Mouse (Mus musculus): ENCODE measurements around the gene Tcf12. TPM values are rescaled to one million over a fixed set of nuclear protein-coding genes. Genes with fewer than 3 reads are reported as not detected.

Gene Tcf12
- polyA plus RNA-seq, 1 experiment from 2014 or later, result 112 TPM

DNA sequence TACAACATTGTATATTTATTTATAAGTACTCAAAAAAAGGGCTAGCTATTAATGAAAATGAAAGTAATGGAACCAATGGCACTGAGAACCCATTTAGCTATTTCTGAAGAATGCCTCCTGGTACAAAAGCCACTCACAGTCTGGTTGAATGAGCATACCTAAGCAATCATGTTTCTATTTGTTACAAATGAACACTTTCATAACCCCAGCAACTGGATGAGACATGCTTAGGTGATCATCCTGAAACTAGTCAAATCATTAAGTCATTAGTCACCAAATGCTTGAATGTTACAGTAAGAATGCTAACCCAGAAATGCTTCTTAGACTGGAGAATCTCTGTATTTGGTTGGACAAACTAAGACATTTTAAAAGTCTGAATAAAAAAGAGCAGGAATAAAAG lies 35.5 kb downstream of the Tcf12 start:
- H3K4me2 ChIP-seq, result no peak overlapping the region

DNA sequence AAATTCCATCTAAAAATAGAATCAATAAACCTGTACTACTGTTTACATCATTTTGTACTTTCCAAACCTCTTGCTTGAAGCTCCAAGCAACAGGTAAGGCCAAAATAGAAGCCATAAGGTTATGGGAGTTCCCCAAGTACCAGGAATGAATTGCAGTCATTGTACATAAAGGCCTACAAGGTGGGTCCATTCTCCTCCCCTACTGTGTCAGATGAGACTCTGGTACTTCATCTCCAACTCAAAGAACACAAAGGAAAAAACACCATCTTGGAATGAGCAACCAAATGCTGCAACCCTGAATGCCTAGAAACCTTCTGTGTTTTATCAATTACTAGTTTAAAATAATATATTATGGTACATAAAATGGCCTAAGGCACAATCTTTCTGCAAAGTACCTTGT lies 45.5 kb downstream of the Tcf12 start:
- Histone ChIP-seq H3K4me3 (replicated peaks) (no peak overlapping the region), H3K9me3 (no peaks in the 10 kb centered on the region), H3K27ac (no peak overlapping the region), H3K4me2 (no peak overlapping the region), H3K36me3 (replicated peaks) (0 out of 2 replicates have a peak, but pooled peaks cover 4% of the 10 kb centered on the region), H3K4me1 (no peaks in the 10 kb centered on the region), H3K9ac (no peak overlapping the region), H3K27me3 (no peaks in the 10 kb centered on the region)
- no peak for ATAC-seq (ENCODE audit: low FRiP score)

More for the DNA sequence above, 35.5 kb downstream of the Tcf12 start:
- no peak for ATAC-seq (ENCODE audit: low FRiP score)
- peaks cover 7% of the 10 kb centered on the region for H3K4me1 ChIP-seq
- no peak overlapping the region for H3K4me3 ChIP-seq (replicated peaks)
- no peak overlapping the region for H3K27ac ChIP-seq
- H3K9ac ChIP-seq, result no peak overlapping the region
- H3K27me3 ChIP-seq, result no peaks in the 10 kb centered on the region
- H3K9me3 ChIP-seq, result no peaks in the 10 kb centered on the region
- H3K36me3 ChIP-seq (replicated peaks), result no peaks in the 10 kb centered on the region

DNA sequence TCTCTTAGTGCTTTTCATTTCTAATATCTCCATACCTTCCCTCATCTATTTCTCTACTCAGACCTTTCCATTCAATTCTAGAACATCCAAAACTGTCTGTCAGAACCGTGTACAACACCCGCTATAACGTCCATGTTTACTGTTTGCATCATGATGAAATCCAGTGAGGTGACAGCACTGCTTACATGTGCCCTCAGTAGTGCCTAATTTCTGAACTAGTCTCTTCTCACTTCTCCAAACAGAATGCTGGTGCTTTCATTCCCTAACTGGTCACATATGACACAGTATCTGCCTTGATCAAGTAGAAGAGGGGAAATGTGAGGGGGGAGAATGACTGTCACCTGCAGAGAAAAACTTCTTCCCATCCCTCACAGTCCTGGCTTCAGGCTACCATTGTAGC lies 58.5 kb downstream of the Tcf12 start:
- H3K4me3 ChIP-seq (replicated peaks), result no peak overlapping the region
- no peaks in the 10 kb centered on the region for H3K9me3 ChIP-seq
- H3K27me3 ChIP-seq, result no peaks in the 10 kb centered on the region
- H3K4me2 ChIP-seq, result no peak overlapping the region
- WGBS, result 93% methylated on average over 3 of the region's 3 CpGs
- H3K36me3 ChIP-seq (replicated peaks), result no peaks in the 10 kb centered on the region
- no peaks in the 10 kb centered on the region for H3K4me1 ChIP-seq
- no peak for ATAC-seq (ENCODE audit: low FRiP score)
- H3K9ac ChIP-seq, result no peak overlapping the region
- no peak overlapping the region for H3K27ac ChIP-seq

DNA sequence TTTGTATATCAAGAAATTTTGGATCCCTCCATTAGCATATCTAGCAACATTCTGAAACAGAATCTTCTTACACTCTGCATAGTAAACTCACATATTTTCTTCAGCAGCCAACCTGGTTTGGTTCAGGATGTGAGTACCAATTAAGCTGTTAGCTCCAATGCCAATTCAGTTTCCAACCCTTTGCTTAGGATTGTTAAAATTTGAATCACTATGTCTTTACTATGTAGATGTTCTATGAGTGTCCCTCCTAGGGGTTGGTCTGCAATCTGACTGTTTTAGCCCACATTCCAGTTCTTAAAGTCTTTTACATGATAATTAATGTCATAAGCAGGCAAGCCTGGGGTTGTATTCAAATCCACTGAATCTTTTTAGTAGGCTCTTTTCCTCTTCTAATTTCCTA lies 71.5 kb downstream of the Tcf12 start:
- no peaks in the 10 kb centered on the region for H3K9me3 ChIP-seq
- no peaks in the 10 kb centered on the region for H3K36me3 ChIP-seq (replicated peaks)
- H3K9ac ChIP-seq, result no peak overlapping the region
- peaks cover 13% of the 10 kb centered on the region for H3K4me1 ChIP-seq
- H3K4me3 ChIP-seq (replicated peaks), result no peak overlapping the region
- no peak overlapping the region for H3K27ac ChIP-seq
- no peaks in the 10 kb centered on the region for H3K27me3 ChIP-seq
- ATAC-seq (ENCODE audit: low FRiP score), result no peak
- H3K4me2 ChIP-seq, result no peak overlapping the region

DNA sequence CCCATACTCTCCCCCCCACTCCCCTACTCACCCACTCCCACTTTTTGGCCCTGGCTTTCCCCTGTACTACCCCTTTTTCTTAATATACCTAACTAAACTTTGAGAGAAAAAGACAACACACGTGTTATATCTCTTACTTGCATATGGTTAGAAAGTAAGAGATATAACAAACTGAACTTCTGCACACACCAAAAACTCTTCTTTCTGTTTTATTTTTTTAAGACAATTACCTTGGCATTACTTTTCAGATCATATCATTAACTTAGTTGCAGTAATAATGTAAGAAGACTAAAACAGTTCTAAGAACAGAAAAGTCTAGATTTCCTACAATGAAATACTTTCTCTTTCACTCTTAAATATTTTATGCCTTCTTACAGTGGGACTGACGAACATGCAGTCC lies 72.3 kb downstream of the Tcf12 start:
- Histone ChIP-seq H3K4me3 (replicated peaks) (no peak overlapping the region), H3K4me1 (peaks cover 13% of the 10 kb centered on the region), H3K36me3 (replicated peaks) (no peaks in the 10 kb centered on the region), H3K9ac (no peak overlapping the region), H3K9me3 (no peaks in the 10 kb centered on the region), H3K27me3 (no peaks in the 10 kb centered on the region), H3K4me2 (no peak overlapping the region), H3K27ac (no peak overlapping the region)
- WGBS, result 90% methylated on average over 2 of the region's 2 CpGs
- no peak for ATAC-seq (ENCODE audit: low FRiP score)

DNA sequence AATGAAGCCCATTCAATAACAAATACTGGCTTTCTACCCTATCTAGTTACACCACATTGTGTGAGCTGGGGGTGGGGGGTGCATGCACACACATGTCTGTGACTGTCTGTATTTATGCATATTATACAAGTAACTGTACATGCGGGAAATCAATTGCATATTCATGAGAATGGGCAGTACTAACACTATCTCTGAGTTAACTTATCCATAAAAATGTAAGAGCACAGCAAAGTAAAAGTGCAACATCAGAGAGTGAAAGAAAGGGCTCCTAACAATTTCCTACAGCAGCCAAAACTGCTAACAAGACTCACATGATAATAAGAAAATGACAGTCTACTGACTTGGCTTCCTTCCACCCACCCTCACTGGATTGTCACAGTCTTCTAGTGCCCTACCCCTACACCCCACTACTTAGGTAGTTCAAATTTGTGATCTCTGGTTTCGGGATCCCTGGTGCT lies 74.6 kb downstream of the Tcf12 start:
- Histone ChIP-seq H3K4me3 (replicated peaks) (no peak overlapping the region), H3K4me2 (no peak overlapping the region), H3K36me3 (replicated peaks) (no peaks in the 10 kb centered on the region), H3K27me3 (no peaks in the 10 kb centered on the region), H3K4me1 (peaks cover 13% of the 10 kb centered on the region), H3K9me3 (no peaks in the 10 kb centered on the region), H3K27ac (no peak overlapping the region), H3K9ac (no peak overlapping the region)
- no peak for ATAC-seq (ENCODE audit: low FRiP score)
- WGBS, result 74% methylated on average over 2 of the region's 2 CpGs

DNA sequence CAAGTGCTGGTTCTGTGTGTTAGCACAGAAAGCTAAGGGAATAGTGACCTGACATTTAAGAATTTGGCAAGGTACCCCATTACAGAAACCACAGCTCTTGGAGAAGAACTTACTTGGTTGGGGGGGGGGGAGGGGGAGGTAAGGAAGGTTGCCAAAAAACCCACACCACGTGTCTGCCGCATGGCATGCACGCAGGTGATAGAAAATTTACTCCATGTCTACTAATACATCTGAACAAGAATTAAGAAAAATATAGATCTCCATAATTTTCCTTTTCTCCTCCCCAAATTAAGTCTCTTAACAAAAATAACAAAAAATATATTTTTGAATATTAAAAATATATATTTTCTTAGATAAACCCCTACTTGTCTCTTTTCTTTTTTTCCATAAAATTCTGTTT lies 75.4 kb downstream of the Tcf12 start:
- ATAC-seq (ENCODE audit: low FRiP score), result no peak
- H3K9ac ChIP-seq, result no peak overlapping the region
- H3K36me3 ChIP-seq (replicated peaks), result no peaks in the 10 kb centered on the region
- no peaks in the 10 kb centered on the region for H3K9me3 ChIP-seq
- H3K4me2 ChIP-seq, result no peak overlapping the region
- 98% methylated on average over 3 of the region's 3 CpGs for WGBS
- H3K27me3 ChIP-seq, result no peaks in the 10 kb centered on the region
- H3K27ac ChIP-seq, result no peak overlapping the region
- H3K4me3 ChIP-seq (replicated peaks), result no peak overlapping the region
- peaks cover 13% of the 10 kb centered on the region for H3K4me1 ChIP-seq

DNA sequence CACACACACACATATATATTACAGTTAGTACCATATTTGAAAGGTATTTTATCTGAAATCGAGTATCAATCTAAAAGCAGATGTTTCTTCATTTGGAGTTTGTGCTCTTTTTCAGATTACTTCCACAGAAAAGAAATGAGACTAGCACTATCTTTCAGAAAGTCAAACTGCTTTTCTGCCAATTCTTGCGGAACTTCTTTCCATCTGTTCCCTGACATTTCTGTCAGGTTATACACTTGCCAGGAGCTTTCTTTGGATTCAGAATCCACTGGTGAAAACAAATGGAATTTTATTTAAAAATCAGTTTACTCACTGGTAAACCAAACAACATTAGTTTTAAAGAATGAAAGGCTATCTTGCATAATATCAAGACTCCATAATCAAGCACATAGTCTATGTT lies 78.4 kb downstream of the Tcf12 start:
- H3K9me3 ChIP-seq, result no peaks in the 10 kb centered on the region
- H3K4me2 ChIP-seq, result no peak overlapping the region
- no peak overlapping the region for H3K4me3 ChIP-seq (replicated peaks)
- H3K36me3 ChIP-seq (replicated peaks), result no peaks in the 10 kb centered on the region
- H3K4me1 ChIP-seq, result peaks cover 5% of the 10 kb centered on the region
- no peaks in the 10 kb centered on the region for H3K27me3 ChIP-seq
- no peak overlapping the region for H3K9ac ChIP-seq
- no peak for ATAC-seq (ENCODE audit: low FRiP score)
- WGBS, result 95% methylated on average over 2 of the region's 2 CpGs
- no peak overlapping the region for H3K27ac ChIP-seq

DNA sequence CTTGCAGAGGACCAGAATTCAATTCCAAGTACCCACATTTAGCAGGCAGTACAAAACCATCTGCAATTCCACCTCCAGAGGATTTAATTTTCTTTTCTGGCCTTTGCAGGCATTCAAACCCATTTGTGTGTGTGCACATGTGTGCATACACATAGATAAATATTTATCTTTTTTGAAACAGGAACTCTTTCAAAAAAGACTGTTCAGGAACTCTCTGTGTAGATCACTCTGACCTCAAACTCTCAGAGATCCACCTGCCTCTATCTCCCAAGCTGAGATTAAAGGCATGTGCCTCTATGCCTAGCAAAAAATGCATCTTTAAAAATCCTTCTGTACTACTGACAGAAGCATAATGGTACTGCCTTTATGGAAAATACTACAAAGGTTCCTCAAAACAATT lies 81.4 kb downstream of the Tcf12 start:
- H3K4me2 ChIP-seq, result no peak overlapping the region
- H3K9ac ChIP-seq, result no peak overlapping the region
- no peaks in the 10 kb centered on the region for H3K27me3 ChIP-seq
- no peak for ATAC-seq (ENCODE audit: low FRiP score)
- H3K36me3 ChIP-seq (replicated peaks), result no peaks in the 10 kb centered on the region
- no peak overlapping the region for H3K4me3 ChIP-seq (replicated peaks)
- no peaks in the 10 kb centered on the region for H3K9me3 ChIP-seq
- no peaks in the 10 kb centered on the region for H3K4me1 ChIP-seq
- H3K27ac ChIP-seq, result no peak overlapping the region

DNA sequence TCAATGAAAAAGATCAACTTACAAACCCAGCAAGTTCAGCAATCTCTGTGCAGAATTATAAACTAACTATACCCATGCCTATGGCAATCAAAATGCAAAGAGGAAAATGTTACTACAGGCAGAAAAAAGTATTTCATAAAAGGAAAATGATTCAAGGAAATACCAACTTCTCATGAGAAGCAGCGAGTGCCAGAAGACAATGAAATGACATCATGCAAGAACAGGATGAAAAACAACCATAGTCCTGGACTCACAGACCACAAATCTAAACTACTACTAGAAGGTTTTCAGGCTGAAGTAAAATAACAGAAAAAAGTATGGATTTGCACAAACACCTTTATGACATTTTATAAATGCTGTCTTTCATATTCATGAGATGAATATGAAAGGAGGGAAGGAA lies 82.1 kb downstream of the Tcf12 start:
- Histone ChIP-seq H3K36me3 (replicated peaks) (no peaks in the 10 kb centered on the region), H3K27ac (no peak overlapping the region), H3K27me3 (no peaks in the 10 kb centered on the region), H3K4me2 (no peak overlapping the region), H3K9me3 (no peaks in the 10 kb centered on the region), H3K4me1 (no peaks in the 10 kb centered on the region), H3K9ac (no peak overlapping the region), H3K4me3 (replicated peaks) (no peak overlapping the region)
- WGBS, result 76% methylated on average over 1 of the region's 1 CpGs
- no peak for ATAC-seq (ENCODE audit: low FRiP score)

DNA sequence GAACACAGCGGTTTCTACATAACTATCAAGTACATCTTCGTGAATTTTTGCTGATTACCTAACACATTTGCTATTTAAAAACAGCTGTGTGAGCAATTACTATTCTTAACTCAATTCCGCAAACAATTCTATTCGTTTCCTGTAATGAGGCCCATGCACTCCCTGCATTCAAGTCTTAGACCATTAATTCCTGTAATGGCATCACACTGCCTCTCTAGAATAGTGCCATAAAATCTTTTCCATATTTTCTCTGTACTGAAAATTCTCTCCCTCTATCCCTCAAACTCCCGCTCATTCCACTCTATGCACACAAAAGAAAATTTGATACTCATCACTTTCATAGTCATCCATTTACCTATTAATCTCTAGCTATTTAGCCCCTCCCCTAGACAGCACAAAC lies 88.4 kb downstream of the Tcf12 start:
- Histone ChIP-seq H3K27me3 (no peaks in the 10 kb centered on the region), H3K27ac (no peak overlapping the region), H3K4me1 (peaks cover 13% of the 10 kb centered on the region), H3K36me3 (replicated peaks) (no peaks in the 10 kb centered on the region), H3K9ac (no peak overlapping the region), H3K4me2 (no peak overlapping the region), H3K4me3 (replicated peaks) (no peak overlapping the region), H3K9me3 (no peaks in the 10 kb centered on the region)
- 79% methylated on average over 5 of the region's 5 CpGs for WGBS
- no peak for ATAC-seq (ENCODE audit: low FRiP score)

DNA sequence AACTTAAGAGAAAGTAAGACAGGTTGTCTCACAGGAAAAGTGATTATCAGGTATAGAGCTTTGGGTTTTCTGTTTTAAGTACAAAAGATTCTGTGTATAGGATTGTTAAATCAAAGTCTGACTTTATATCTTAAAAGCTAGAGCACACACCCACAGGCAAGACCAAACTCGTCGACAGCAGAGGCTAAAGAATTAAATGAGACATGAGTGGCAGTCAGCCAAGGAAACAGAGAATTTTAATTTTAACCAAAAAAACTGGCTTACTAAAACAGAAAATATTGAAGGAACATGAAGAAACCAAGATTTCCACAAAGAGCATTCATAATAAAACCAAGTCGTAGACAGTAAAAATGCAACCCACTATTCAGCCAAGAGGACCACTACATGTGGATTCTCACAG lies 90.2 kb downstream of the Tcf12 start:
- Histone ChIP-seq H3K4me3 (replicated peaks) (no peak overlapping the region), H3K27ac (no peak overlapping the region), H3K9me3 (no peaks in the 10 kb centered on the region), H3K36me3 (replicated peaks) (no peaks in the 10 kb centered on the region), H3K9ac (no peak overlapping the region), H3K4me2 (no peak overlapping the region), H3K4me1 (peaks cover 13% of the 10 kb centered on the region), H3K27me3 (no peaks in the 10 kb centered on the region)
- no peak for ATAC-seq (ENCODE audit: low FRiP score)
- 82% methylated on average over 3 of the region's 3 CpGs for WGBS

DNA sequence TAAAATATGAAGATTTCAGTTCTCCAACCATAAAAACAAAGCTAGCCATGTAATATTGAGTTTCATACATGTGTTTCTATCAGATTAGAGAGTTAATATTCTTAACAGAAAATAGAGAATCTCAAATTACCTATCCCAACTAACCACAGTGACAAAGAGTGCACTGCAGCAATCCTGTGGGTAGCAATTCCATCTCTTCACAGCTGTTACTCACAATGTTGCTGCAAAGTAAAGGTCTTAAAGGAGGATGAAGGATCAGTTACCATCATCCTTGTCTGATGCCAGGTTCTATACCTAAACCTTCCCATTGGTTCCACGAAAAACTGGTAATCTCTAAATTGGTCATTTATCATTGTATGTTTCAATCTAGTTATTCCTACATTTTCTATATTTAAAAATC lies 95.7 kb downstream of the Tcf12 start:
- WGBS, result 95% methylated on average over 1 of the region's 1 CpGs
- Histone ChIP-seq H3K27ac (no peak overlapping the region), H3K4me3 (replicated peaks) (no peak overlapping the region), H3K27me3 (no peaks in the 10 kb centered on the region), H3K9ac (no peak overlapping the region), H3K36me3 (replicated peaks) (no peaks in the 10 kb centered on the region), H3K4me1 (peaks cover 4% of the 10 kb centered on the region; the same call in 1 of the 2 replicates), H3K9me3 (no peaks in the 10 kb centered on the region), H3K4me2 (no peak overlapping the region)
- no peak for ATAC-seq (ENCODE audit: low FRiP score)

All from forebrain, embryonic 12.5 days (tissue).